Mouse (Mus musculus) lung, postnatal 25 days (tissue): ENCODE data around the gene Mmp10.

ENCODE experiments used
- DNase-seq: peaks from one replicate; pipeline ENCODE4 v3.0.0; 2022; ENCODE audit warnings: low spot score

The Mmp10 gene

GRCm38 (mm10) chr9:7502051-7502450, at the start of gene Mmp10:
Gene Mmp10, plus strand, starts transcription at chr9:7502352.
- no peak for DNase-seq

- DNase-seq, result no peak
Observed at GRCm38 (mm10) chr9:7453302-7453701, 48.9 kb upstream of the Mmp10 start.

- DNase-seq, result no peak
Observed at GRCm38 (mm10) chr9:7470262-7470661, 31.9 kb upstream of the Mmp10 start.

- no peak for DNase-seq
Observed at GRCm38 (mm10) chr9:7483684-7484394, 18.3 kb upstream of the Mmp10 start.

- DNase-seq, result no peak
Observed at GRCm38 (mm10) chr9:7501138-7501537, 1.0 kb upstream of the Mmp10 start.

GRCm38 (mm10) chr9:7507321-7507876, 5.2 kb downstream of the Mmp10 start:
- DNase-seq, result no peak

- DNase-seq, result no peak
Observed at GRCm38 (mm10) chr9:7509619-7510233, 7.6 kb downstream of the Mmp10 start.

GRCm38 (mm10) chr9:7517944-7518571, 15.9 kb downstream of the Mmp10 start:
- DNase-seq, result no peak

GRCm38 (mm10) chr9:7526255-7526940, 24.2 kb downstream of the Mmp10 start:
- DNase-seq, result no peak

GRCm38 (mm10) chr9:7542763-7543162, 40.6 kb downstream of the Mmp10 start:
- no peak for DNase-seq

GRCm38 (mm10) chr9:7544923-7545457, 42.8 kb downstream of the Mmp10 start:
- no peak for DNase-seq

GRCm38 (mm10) chr9:7545471-7545870, 43.3 kb downstream of the Mmp10 start:
- DNase-seq, result peak; percentile 61

GRCm38 (mm10) chr9:7545920-7546319, 43.8 kb downstream of the Mmp10 start:
- DNase-seq, result no peak

- no peak for DNase-seq
Observed at GRCm38 (mm10) chr9:7551943-7552342, 49.8 kb downstream of the Mmp10 start.

GRCm38 (mm10) chr9:7553536-7553935, 51.4 kb downstream of the Mmp10 start:
- DNase-seq, result no peak

- DNase-seq, result peak; percentile 18
Observed at GRCm38 (mm10) chr9:7554382-7554781, 52.2 kb downstream of the Mmp10 start.

GRCm38 (mm10) chr9:7558221-7559017, 56.3 kb downstream of the Mmp10 start, which contains the start of gene Mmp8:
Gene Mmp8, plus strand, starts transcription at chr9:7558456.
- peak; percentile 41 for DNase-seq
